Mouse (Mus musculus): ENCODE measurements at regions not wholly inside any gene's neighbourhood (a gene's known extent, or its start where the extent isn't known, plus 50 kb on each side); places are given as distances from the start of the nearest gene placed in this dataset.

- no peak for ATAC-seq
These were observed 388.1 kb upstream of the Dynlrb2 start for GRCm38 (mm10) chr8:116116625-116117024.

- ATAC-seq, result no peak
These were observed 388.9 kb upstream of the Dynlrb2 start for GRCm38 (mm10) chr8:116115811-116116372.

- no peak for ATAC-seq
These were observed 389.8 kb upstream of the Dynlrb2 start for GRCm38 (mm10) chr8:116114978-116115377.

- no peak for ATAC-seq
These were observed 390.3 kb upstream of the Dynlrb2 start for GRCm38 (mm10) chr8:116114502-116114901.

DNA sequence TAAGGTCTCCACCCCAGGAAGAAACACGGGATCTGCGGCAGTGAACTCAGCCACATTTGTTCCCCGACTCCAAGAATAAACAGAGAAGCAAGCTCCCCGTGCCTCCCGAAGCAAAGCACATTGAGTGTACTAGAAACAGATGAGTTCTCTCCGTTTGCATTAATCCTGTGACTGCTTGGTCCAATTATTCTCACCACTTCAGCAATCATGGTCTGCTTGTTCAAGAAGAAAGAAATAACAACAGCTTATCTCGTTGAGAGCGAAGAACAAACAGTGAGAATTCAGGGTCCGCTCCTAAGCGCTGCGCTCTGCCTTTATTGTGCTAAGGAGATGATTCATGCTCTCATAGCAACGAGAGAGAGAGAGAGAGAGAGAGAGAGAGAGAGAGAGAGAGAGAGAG lies 393.6 kb upstream of the Dynlrb2 start:
- no peak for ATAC-seq

DNA sequence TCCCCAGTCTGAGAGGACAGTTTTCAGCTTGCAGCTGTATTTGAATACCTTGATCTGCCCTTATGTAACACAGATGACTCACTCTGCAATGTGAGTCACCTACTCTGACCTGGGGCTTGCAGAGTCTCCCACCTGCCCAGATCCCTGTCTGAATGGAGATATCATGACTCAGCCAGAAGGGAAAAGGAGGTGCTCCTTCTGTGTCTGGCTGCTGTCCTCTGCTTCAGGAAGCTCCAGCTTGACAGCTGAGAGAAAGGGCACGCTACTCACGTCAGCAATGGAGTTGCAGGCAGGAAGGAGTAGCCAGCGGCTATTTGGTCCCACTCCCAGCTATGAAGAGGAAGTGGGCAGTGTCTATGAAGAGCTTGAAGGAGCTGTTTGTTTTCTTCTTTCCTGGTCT lies 389.1 kb upstream of the Maf start:
- ATAC-seq, result no peak

GRCm38 (mm10) chr8:116083156-116083555 lies 375.6 kb upstream of the Maf start:
- ATAC-seq, result no peak

DNA sequence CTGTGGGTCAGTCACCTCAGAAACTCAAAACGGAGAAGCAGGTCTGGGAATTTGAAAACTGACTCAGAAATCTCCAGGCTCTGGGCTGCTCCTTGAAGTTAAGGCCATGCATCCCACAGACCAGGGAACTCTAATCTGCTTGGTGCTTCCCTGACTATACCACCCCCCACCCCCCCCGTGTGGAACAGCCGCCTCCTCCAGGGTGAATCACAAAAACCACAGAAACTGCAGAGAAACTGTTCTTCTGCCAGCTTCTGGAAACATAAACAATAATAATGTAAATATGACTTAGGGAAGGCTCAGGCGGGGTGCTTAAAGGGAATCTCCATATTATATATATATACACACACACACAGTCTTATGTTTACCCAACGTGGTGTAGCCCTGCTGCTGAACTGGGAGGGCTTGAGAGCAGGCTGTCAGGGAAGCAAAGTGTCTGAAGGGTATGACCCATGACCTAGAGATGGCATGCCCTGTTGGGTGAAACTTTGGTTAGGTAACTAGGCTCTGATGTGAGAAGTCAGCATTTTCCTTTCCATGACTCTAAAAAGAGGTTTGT lies 371.3 kb upstream of the Maf start:
- no peak for ATAC-seq

GRCm38 (mm10) chr8:116071497-116071896 lies 363.9 kb upstream of the Maf start:
- no peak for ATAC-seq

GRCm38 (mm10) chr8:116069538-116069937 lies 361.9 kb upstream of the Maf start:
- ATAC-seq, result no peak

- no peak for ATAC-seq
These were observed 360.4 kb upstream of the Maf start for GRCm38 (mm10) chr8:116067978-116068375.

DNA sequence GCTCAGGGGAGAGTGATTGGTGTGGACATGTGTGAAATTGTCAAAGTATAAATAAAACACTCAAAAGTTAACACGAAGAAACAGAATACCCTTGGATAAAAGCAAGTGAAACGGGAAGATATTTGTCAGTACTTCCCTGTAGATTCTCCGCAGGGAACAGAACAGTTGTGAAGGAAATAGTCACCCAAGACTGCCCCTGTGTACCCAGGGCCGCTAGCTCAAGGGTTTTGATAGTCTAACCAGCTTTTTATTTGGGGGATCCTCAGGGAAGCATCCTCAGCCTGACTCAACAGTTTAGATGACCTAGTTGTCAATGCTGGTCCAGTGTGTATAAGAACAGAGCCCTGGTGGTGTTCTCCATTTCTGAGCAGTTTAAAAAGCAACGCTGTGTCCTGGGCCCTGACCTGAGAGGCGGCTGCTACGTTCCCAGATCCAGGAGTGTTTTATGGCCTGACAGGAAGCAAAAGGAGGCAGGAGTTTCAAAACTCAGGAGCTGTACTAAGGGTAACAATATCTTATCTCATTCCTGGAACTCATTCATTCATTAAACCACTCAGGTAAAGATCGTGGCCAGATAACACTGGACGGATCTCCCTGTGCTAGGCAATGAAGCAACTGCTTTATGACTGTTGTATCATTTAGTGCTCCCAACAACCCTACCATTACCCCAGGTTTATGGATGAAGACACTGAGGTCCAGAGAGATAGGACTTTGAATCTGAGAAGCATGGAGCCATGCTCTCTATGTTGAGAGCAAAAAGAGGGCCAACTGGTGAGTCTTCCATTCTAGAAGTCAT lies 359.8 kb upstream of the Maf start:
- no peak for ATAC-seq

GRCm38 (mm10) chr8:116065871-116066270 lies 358.3 kb upstream of the Maf start:
- ATAC-seq, result no peak

DNA sequence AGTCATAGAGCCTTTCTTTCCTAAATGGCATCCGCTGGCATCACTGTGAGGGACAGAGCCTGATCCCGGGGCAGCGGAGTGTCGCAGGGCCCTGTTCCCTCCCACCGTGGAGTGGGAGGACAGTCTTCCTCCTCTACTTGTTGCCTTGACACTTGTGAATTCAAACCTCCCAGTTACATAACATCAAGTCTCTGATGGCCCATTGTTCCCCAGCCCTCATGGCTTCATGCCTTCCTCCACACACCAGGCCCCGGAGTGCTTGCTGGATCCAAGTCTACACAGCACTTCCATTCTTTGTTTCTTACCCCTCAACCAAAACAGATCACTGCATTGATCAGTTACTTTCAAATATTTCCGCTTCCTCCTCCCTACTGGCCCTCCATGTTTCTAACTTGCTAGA lies 357.7 kb upstream of the Maf start:
- ATAC-seq, result no peak

DNA sequence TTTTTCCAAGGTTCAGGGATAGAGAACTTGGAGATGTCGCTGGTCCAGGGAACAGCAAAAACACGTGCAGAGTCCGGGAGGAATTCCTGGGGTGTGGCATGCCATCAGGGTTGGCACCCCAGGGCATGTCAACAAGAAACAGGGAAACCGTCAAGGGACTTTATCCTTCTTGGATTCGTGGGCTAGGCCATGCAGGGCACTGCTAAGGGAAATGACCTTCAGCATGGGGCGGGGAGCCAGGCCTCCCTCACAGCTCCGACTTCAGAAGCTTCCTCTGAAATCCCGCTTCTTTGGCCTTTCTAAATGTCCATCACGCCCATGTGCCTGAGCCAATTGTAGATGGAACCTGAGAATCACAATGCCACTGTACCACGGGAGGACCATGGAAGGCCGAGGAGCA lies 357.0 kb upstream of the Maf start:
- ATAC-seq, result no peak

GRCm38 (mm10) chr8:116063541-116063940 lies 355.9 kb upstream of the Maf start:
- ATAC-seq, result no peak

DNA sequence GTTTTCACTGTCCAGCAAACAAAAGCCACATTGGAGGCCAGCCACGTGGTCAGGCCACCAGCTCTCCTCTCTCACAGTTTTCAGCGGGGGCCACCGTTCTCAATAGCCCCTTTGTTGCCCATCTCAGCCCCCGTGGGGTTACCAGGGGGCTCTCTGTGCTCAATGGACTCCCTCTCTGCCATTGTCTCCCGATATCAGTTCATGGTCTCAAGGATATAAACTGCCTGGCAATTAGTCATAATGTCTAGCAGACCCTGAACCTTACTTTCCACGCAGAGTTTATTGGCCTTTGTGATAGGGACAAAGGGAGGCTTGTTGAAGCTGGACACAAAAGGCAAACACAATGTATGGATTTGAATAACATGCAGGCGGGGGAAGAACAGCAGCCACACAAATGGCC lies 345.9 kb upstream of the Maf start:
- ATAC-seq, result no peak

DNA sequence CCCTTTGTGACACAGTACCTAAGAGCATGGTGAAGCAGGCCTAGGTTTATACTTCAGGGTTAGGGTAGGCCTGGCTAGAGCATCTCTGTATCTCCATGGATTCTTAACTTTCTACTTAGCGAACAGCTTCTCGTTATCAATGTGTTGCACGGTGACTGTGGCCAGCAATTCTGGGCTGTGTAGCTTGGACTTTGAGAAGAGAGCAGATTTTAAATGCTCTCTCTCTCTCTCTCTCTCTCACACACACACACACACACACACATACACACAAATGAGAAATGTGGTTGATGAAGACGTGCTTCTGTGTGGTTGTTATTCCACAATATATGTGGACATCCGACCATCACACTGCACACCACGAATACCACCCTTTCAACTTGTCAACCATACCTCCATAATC lies 345.4 kb upstream of the Maf start:
- no peak for ATAC-seq

GRCm38 (mm10) chr8:116048480-116048879 lies 340.9 kb upstream of the Maf start:
- ATAC-seq, result no peak

- no peak for ATAC-seq
These were observed 339.3 kb upstream of the Maf start for GRCm38 (mm10) chr8:116046859-116047258.

DNA sequence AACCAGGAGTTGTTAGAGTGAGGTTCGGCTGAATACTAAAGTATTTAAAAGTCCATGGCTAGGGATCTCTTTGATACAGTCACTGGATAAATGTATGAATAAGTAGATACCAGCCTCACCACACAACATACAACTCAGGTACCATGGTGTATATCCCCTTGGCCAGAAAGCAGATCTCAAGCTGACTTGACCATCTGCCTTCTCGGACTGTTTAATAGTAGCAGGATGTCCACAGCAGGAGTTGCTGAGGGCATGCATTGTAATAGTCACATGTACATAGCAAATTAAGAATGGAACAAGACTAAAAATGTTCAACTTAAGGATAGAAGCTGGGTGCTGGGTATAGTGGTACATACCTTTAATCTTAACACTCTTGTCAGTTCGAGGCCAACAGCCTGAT lies 337.9 kb upstream of the Maf start:
- no peak for ATAC-seq

GRCm38 (mm10) chr8:116043381-116043780 lies 335.8 kb upstream of the Maf start:
- no peak for ATAC-seq

DNA sequence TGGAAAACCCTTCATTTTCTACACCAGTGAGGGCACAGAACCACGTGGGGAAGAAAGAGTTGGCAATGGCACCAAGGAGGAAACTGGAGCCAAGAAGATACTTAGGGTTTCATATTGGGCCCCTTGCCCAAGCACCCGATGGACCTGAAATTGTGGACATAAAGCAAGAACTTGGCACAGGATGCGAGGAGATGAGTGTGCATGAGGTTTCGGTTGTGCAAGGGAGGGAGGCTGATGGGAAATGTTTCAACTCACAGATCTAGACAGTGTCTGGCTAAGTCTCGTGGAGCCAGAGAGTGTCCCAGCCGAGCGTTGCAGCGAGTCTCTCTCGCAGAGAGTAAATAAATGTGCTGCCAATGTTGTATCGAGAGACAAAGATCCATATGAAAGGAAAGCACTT lies 323.4 kb upstream of the Maf start:
- ATAC-seq, result no peak

GRCm38 (mm10) chr8:116025321-116025720 lies 317.7 kb upstream of the Maf start:
- ATAC-seq, result no peak

All from activated CD4-positive, CD25-positive, alpha-beta regulatory T cell, adult 4 months (primary cell).